Mouse (Mus musculus) lung, adult 2 months (tissue): Measurements from ENCODE around the gene Nfkbiz.

Source experiments
- CTCF ChIP-seq: fragments of 200-500 bp; IDR thresholded peaks from 2 replicates; pipeline ENCODE4 v1.5.1; 2011; ENCODE audit warnings: mild to moderate bottlenecking, low read length, control low read depth; ENCODE audit not compliant: insufficient read depth
- POLR2A ChIP-seq: fragments of 200-500 bp; IDR thresholded peaks from 2 replicates; pipeline ENCODE4 v1.6.1; 2011; ENCODE audit warnings: low read depth, mild to moderate bottlenecking, control low read depth, low read length, borderline replicate concordance; ENCODE audit errors: extremely low read depth

DNA sequence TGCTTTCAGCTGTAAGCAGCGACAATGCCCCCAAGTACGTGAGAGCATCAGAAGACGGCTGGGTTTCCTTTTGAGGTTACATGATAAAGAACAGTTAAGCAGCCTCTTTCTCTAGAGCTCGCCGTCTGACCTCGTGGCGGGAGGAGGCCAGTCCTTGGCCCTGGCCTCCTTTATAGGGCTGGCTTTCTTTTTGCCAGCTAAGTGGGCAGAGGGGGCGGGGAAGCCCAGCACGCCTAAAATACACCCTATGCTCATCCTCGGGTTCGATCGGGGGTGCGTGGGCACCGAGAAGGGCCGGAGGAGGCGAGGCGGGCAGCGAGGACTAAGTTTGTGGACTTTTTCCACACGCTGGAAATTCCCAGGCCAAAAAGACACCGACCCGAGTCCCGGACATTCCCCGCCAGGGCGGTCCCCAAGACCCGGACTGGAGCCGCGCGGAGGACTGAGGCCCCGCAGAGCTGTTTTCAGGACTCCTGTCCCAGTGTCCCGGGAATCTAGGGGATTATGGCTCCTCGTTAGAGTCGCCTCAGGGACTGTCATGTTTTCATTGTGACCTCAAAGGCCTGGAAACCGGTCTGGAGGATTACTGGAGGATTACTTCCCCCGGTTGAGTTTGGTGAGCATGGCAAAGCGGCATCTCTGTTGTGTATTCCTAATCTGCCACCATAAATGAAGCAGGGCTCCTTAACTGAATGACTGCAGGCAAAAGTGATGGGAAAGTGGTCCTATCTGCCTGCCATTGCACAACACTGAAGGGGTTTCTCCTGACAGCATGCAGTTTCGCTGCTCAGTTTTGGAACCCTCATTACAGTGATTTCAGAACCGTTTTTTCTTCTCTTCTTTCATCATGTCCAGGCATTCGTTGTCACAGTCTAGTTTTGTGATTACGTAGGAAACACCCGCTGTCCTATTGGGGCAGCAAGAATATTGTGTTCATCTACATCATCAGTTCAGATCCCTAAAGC, at the start of gene Nfkbiz:
- TF ChIP-seq POLR2A: peak; percentile 49; the same call in 1 of the 2 replicates
- TF ChIP-seq CTCF: no peak
